Mouse (Mus musculus): Measurements from ENCODE around the gene Borcs6. TPM values are rescaled to one million over a fixed set of nuclear protein-coding genes. Genes with fewer than 3 reads are reported as not detected.

Borcs6 gene
- polyA plus RNA-seq, 1 experiment from 2014 or later = 7.2 TPM

Other genes with a start within 250 kb of the Borcs6 start
- gene Ndel1, start 187.9 kb upstream of the Borcs6 start, polyA plus RNA-seq (2015; fragmentation: Nextera tagmentation; extraction: Ambion mirVana) = 82.4 and 83.5 TPM in 2 replicates
- 1.7 and 2.9 TPM in 2 replicates for gene Rnf222, start 171.2 kb upstream of the Borcs6 start, polyA plus RNA-seq (2015; fragmentation: Nextera tagmentation; extraction: Ambion mirVana)
- gene Rpl26, start 158.1 kb upstream of the Borcs6 start, polyA plus RNA-seq (2015; fragmentation: Nextera tagmentation; extraction: Ambion mirVana) = 885 and 932 TPM in 2 replicates
- gene Odf4, start 132.6 kb upstream of the Borcs6 start, polyA plus RNA-seq (2015; fragmentation: Nextera tagmentation; extraction: Ambion mirVana) = 0.30 TPM in 1 of 2 replicates, not detected in the other
- 9.6 and 10.3 TPM in 2 replicates for gene Arhgef15, start 102.2 kb upstream of the Borcs6 start, polyA plus RNA-seq (2015; fragmentation: Nextera tagmentation; extraction: Ambion mirVana)
- gene Slc25a35, start 91.6 kb upstream of the Borcs6 start, polyA plus RNA-seq (2015; fragmentation: Nextera tagmentation; extraction: Ambion mirVana) = 5.2 and 6.3 TPM in 2 replicates
- gene Rangrf, start 84.5 kb upstream of the Borcs6 start, polyA plus RNA-seq (2015; fragmentation: Nextera tagmentation; extraction: Ambion mirVana) = 46.7 and 57.6 TPM in 2 replicates
- 24.1 and 25.2 TPM in 2 replicates for gene Pfas, start 51.3 kb upstream of the Borcs6 start, polyA plus RNA-seq (2015; fragmentation: Nextera tagmentation; extraction: Ambion mirVana)
- 34.5 and 43.9 TPM in 2 replicates for gene Ctc1, start 43.8 kb upstream of the Borcs6 start, polyA plus RNA-seq (2015; fragmentation: Nextera tagmentation; extraction: Ambion mirVana)
- 120 and 134 TPM in 2 replicates for gene Aurkb, start 14.1 kb upstream of the Borcs6 start, polyA plus RNA-seq (2015; fragmentation: Nextera tagmentation; extraction: Ambion mirVana)
- 58.2 and 62.1 TPM in 2 replicates for gene Tmem107, start 11.1 kb downstream of the Borcs6 start, polyA plus RNA-seq (2015; fragmentation: Nextera tagmentation; extraction: Ambion mirVana)
- gene Vamp2, start 28.8 kb downstream of the Borcs6 start, polyA plus RNA-seq (2015; fragmentation: Nextera tagmentation; extraction: Ambion mirVana) = 79.9 and 88.5 TPM in 2 replicates
- gene Per1, start 35.5 kb downstream of the Borcs6 start, polyA plus RNA-seq (2015; fragmentation: Nextera tagmentation; extraction: Ambion mirVana) = 21.8 and 22.3 TPM in 2 replicates
- gene Hes7, start 60.7 kb downstream of the Borcs6 start, polyA plus RNA-seq (2015; fragmentation: Nextera tagmentation; extraction: Ambion mirVana) = 0.40 and 0.69 TPM in 2 replicates
- gene 9130213A22Rik, start 62.9 kb downstream of the Borcs6 start, polyA plus RNA-seq (2015; fragmentation: Nextera tagmentation; extraction: Ambion mirVana) = 0.27 and 0.61 TPM in 2 replicates
- 2.0 and 5.4 TPM in 2 replicates for gene Aloxe3, start 66.2 kb downstream of the Borcs6 start, polyA plus RNA-seq (2015; fragmentation: Nextera tagmentation; extraction: Ambion mirVana)
- gene Alox12b, start 97.3 kb downstream of the Borcs6 start, polyA plus RNA-seq (2015; fragmentation: Nextera tagmentation; extraction: Ambion mirVana) = 42.2 and 90.0 TPM in 2 replicates
- 0.35 and 0.42 TPM in 2 replicates for gene Alox8, start 138.1 kb downstream of the Borcs6 start, polyA plus RNA-seq (2015; fragmentation: Nextera tagmentation; extraction: Ambion mirVana)
- not detected in 2 replicates for gene Gucy2e, start 177.3 kb downstream of the Borcs6 start, polyA plus RNA-seq (2015; fragmentation: Nextera tagmentation; extraction: Ambion mirVana)

Data from stomach, embryonic 16.5 days (tissue).